Mouse (Mus musculus): ENCODE data around the gene Cyb5r1.

DNA sequence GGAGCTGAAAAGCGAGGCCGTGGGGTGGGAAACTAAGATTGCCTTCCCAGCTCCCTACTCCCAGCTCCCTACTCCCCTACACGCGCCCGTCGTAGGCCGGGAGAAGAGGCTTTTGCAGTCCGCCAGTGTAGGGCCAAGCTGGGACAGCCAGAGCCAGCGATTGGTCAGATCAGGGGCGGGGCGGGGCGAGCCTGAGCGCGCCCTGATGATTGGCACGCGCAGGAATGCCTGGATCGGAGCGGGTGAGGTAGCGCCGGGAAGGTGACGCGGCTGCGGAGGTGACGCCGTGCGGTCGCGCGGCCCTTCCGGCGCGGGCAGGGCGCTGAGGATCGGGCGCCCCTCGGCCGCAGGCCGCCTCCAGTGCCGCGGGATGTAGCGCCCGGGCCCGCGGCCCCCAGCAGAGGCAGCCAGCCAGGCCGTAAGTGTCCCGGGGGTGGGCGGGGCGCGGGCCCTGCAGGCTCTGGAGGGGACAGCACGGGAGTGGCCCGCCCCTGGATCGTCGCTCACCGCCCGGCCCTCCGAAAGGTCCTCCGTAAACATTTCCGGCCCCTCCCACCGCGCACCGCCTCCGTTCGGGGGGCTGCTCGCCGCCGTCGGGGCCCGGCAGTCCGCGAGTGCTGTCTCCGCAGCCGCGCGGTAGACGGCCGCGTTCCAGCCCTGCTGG, 9.9 kb downstream of the Cyb5r1 start, which contains the start of gene Adipor1:
- TF ChIP-seq CTCF (conservative IDR thresholded peaks at IDR 0.05 in 1 of 2, IDR thresholded peaks at IDR 0.05 in 1 of 2; ENCODE audit: low read depth in 2 of 2, low read length in 2 of 2) (no peak), POLR2A (IDR thresholded peaks at IDR 0.05; ENCODE audit: low read depth, low read length) (peak; percentile 89), MYC (IDR thresholded peaks at IDR 0.05; ENCODE audit: low read depth, low read length) (0 out of 2 replicates have a peak, but pooled peaks have one; percentile 26), EP300 (IDR thresholded peaks at IDR 0.05; ENCODE audit: low read length) (no peak), SMC3 (IDR thresholded peaks at IDR 0.05; ENCODE audit: low read depth, low read length) (no peak), ZMIZ1 (IDR thresholded peaks at IDR 0.05; ENCODE audit: low read depth, low read length) (peak; percentile 97), E2F4 (IDR thresholded peaks at IDR 0.05; ENCODE audit: insufficient replicate concordance, low read depth, low read length) (no peak)
